Mouse (Mus musculus) thymus, adult 2 months (tissue): ENCODE results near the gene Zdhhc18.

ENCODE experiments used
- CTCF ChIP-seq: fragments of 200-500 bp; IDR thresholded peaks from 2 replicates; pipeline ENCODE4 v1.5.1; 2012; ENCODE audit warnings: mild to moderate bottlenecking, control low read depth, low read length, moderate library complexity, borderline replicate concordance; ENCODE audit not compliant: control insufficient read depth, poor library complexity, insufficient read depth; ENCODE audit errors: extremely low read depth
- POLR2A ChIP-seq: fragments of 200-500 bp; IDR thresholded peaks from 2 replicates; pipeline ENCODE4 v1.6.1; 2012; ENCODE audit warnings: mild to moderate bottlenecking, low read length, control low read depth, moderate library complexity; ENCODE audit not compliant: control insufficient read depth, poor library complexity, insufficient read depth; ENCODE audit errors: extremely low read depth

GRCm38 (mm10) chr4:133671184-133671880 lies 21.4 kb upstream of the Zdhhc18 start:
- TF ChIP-seq CTCF (peak; percentile 88; the same call in 1 of the 2 replicates), POLR2A (no peak)
